Mouse (Mus musculus): ENCODE results near the gene Grik2.

DNA sequence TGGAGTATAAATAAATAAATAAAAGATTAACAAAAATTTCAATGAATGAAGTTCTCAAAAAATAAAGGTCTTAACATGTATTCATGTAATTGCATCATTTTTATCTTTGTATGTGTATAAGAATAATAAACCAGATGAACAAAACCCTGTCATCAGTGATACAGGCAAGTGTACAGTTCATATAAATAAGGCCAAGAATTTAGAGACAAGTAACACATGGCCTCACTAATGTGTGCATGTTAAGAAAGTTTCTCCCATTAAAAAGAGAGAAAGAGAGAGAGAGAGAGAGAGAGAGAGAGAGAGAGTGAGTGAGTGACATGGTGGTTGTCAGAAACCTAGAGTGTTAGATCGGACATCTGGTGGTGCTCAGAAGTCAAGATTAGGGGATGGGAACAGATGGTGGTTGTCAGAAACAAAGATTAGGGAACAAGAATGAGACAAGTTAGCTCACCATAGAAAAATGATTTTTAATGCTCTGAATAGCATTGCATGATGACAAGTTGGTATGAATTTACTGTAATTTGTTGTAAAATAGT is 228.6 kb downstream of the Grik2 start:
- no peak for TF ChIP-seq CTCF (IDR thresholded peaks at IDR 0.05; ENCODE audit: low read depth, low read length)
- no peak for TF ChIP-seq POLR2A (IDR thresholded peaks at IDR 0.05; ENCODE audit: borderline replicate concordance, low read depth, low read length)

Data from bone marrow macrophage, adult 2 months (primary cell).